Mouse (Mus musculus): Measurements from ENCODE around the gene Hist1h3f. TPM values are rescaled to one million over a fixed set of nuclear protein-coding genes. Genes with fewer than 3 reads are reported as not detected.
A peak's percentile ranks its signal among the peaks of the same experiment; 100 is the strongest.
"Not testable (repeated sequence)": the region's sequence is repeated elsewhere in the genome, so short reads cannot be mapped to it uniquely, and the experiment has no call there.

Gene Hist1h3f
- polyA plus RNA-seq, 1 experiment, result 5.9 TPM

- DNase-seq (ENCODE audit: low read depth, low spot score), result peak; percentile 57
- WGBS, result under 1% methylated on average over 27 of the region's 27 CpGs
These were observed 26.1 kb upstream of the Hist1h3f start for GRCm38 (mm10) chr13:23517603-23518294.

- no peak for DNase-seq (ENCODE audit: low read depth, low spot score)
These were observed 25.6 kb upstream of the Hist1h3f start for GRCm38 (mm10) chr13:23518295-23518603.

GRCm38 (mm10) chr13:23518885-23519284 is 25.0 kb upstream of the Hist1h3f start:
- 0% methylated on average over 6 of the region's 6 CpGs for WGBS
- peak; percentile 55 for DNase-seq (ENCODE audit: low read depth, low spot score)

More at GRCm38 (mm10) chr13:23518295-23518603, 25.6 kb upstream of the Hist1h3f start:
- 1% methylated on average over 6 of the region's 6 CpGs for WGBS

- WGBS, result under 1% methylated on average over 10 of the region's 10 CpGs
- peak; percentile 45 for DNase-seq (ENCODE audit: low read depth, low spot score)
These were observed 24.4 kb upstream of the Hist1h3f start for GRCm38 (mm10) chr13:23519416-23519815.

- 3% methylated on average over 14 of the region's 14 CpGs for WGBS
- no peak for DNase-seq (ENCODE audit: low read depth, low spot score)
These were observed 22.1 kb upstream of the Hist1h3f start for GRCm38 (mm10) chr13:23521703-23522102.

- no peak for DNase-seq (ENCODE audit: low read depth, low spot score)
- 26% methylated on average over 5 of the region's 5 CpGs for WGBS
These were observed 19.9 kb upstream of the Hist1h3f start for GRCm38 (mm10) chr13:23523976-23524375.

- 14% methylated on average over 5 of the region's 5 CpGs for WGBS
- DNase-seq (ENCODE audit: low read depth, low spot score), result no peak
These were observed 19.2 kb upstream of the Hist1h3f start for GRCm38 (mm10) chr13:23524654-23525053.

- DNase-seq (ENCODE audit: low read depth, low spot score), result no peak
- WGBS, result 8% methylated on average over 10 of the region's 10 CpGs
These were observed 18.0 kb upstream of the Hist1h3f start for GRCm38 (mm10) chr13:23525901-23526300.

GRCm38 (mm10) chr13:23526312-23526711 is 17.5 kb upstream of the Hist1h3f start:
- under 1% methylated on average over 17 of the region's 17 CpGs for WGBS
- DNase-seq (ENCODE audit: low read depth, low spot score), result peak; percentile 70

- WGBS, result 85% methylated on average over 5 of the region's 5 CpGs
- DNase-seq (ENCODE audit: low read depth, low spot score), result no peak
These were observed 14.8 kb upstream of the Hist1h3f start for GRCm38 (mm10) chr13:23529005-23529404.

GRCm38 (mm10) chr13:23529480-23530165 is 14.2 kb upstream of the Hist1h3f start:
- DNase-seq (ENCODE audit: low read depth, low spot score), result no peak
- 22% methylated on average over 2 of the region's 2 CpGs for WGBS

- no peak for DNase-seq (ENCODE audit: low read depth, low spot score)
- WGBS, result under 1% methylated on average over 20 of the region's 20 CpGs
These were observed 13.5 kb upstream of the Hist1h3f start for GRCm38 (mm10) chr13:23530181-23530900.

- DNase-seq (ENCODE audit: low read depth, low spot score), result no peak
- under 1% methylated on average over 59 of the region's 70 CpGs for WGBS
These were observed 12.7 kb upstream of the Hist1h3f start, which contains the start of gene Hist1h4h for GRCm38 (mm10) chr13:23530901-23531875. Gene Hist1h4h, plus strand, starts transcription at chr13:23531050.

- no peak for DNase-seq (ENCODE audit: low read depth, low spot score)
These were observed 11.4 kb upstream of the Hist1h3f start for GRCm38 (mm10) chr13:23532262-23533075.

GRCm38 (mm10) chr13:23533560-23534367 is 10.1 kb upstream of the Hist1h3f start, which contains the start of gene Hist1h2af:
Gene Hist1h2af, plus strand, starts transcription at chr13:23533906.
- not testable (repeated sequence) for DNase-seq (ENCODE audit: low read depth, low spot score)
- WGBS, result under 1% methylated on average over 28 of the region's 53 CpGs

More at GRCm38 (mm10) chr13:23532262-23533075, 11.4 kb upstream of the Hist1h3f start:
- WGBS, result 13% methylated on average over 9 of the region's 9 CpGs

GRCm38 (mm10) chr13:23534368-23535131 is 9.3 kb upstream of the Hist1h3f start:
- DNase-seq (ENCODE audit: low read depth, low spot score), result no peak

More at GRCm38 (mm10) chr13:23534368-23535131, 9.3 kb upstream of the Hist1h3f start:
- WGBS, result 1% methylated on average over 15 of the region's 15 CpGs
